ENCODE assay signal across 21 mouse cellular contexts in genomic region chr6:94043461-94043860, GRCm38 (mm10).
A peak's percentile ranks its signal among the peaks of the same experiment; 100 is the strongest.
DNase-seq lines count a peak whose midpoint lies in the region; ATAC-seq and TF ChIP-seq lines count a peak whose summit lies in the region.
"Had no signal": no experiment of that assay in that cellular context is flagged by ENCODE, and none has a peak within 500 bp of the region (broad histone marks: within the 10 kb centered on the region; RNA-seq: fewer than 3 reads in every experiment).

No protein-coding gene starts in this region.

- no peak for TF ChIP-seq CTCF in kidney, adult 2 months (conservative IDR thresholded peaks at IDR 0.05; ENCODE audit: insufficient read depth, insufficient read length, low read depth, low read length)

- no peak for ATAC-seq in kidney, embryonic 14.5 days (ENCODE audit: low FRiP score, low TSS enrichment)
- ATAC-seq: CD4-positive, CD25-positive, alpha-beta regulatory T cell, adult 4 months; forebrain, postnatal 0 days; hindbrain, embryonic 16.5 days; inflammation-experienced regulatory T-cells, adult 6 months had no signal

- TF ChIP-seq POLR2A in kidney, adult 2 months (IDR thresholded peaks at IDR 0.05; ENCODE audit: low read depth, low read length), result no peak

- H3K4me1 ChIP-seq in kidney, adult 2 months (ENCODE audit: control insufficient read depth, insufficient read depth, low read length), result no peaks in the 10 kb centered on the region
- 0 out of 2 replicates have a peak, but pooled peaks cover 4% of the 10 kb centered on the region for H3K4me1 ChIP-seq in kidney, embryonic 14.5 days (ENCODE audit: control insufficient read depth, insufficient read depth, low read length)
- H3K4me1 ChIP-seq in embryonic facial prominence, embryonic 10.5 days, result peaks cover 21% of the 10 kb centered on the region

- no peaks in the 10 kb centered on the region for H3K36me3 ChIP-seq in kidney, adult 2 months (ENCODE audit: control insufficient read depth, insufficient read depth, low read length)
- no peaks in the 10 kb centered on the region for H3K36me3 ChIP-seq in kidney, embryonic 14.5 days (ENCODE audit: control insufficient read depth, insufficient read depth, low read length)
- H3K36me3 ChIP-seq in embryonic facial prominence, embryonic 10.5 days (replicated peaks), result peaks cover 5% of the 10 kb centered on the region

- no peak overlapping the region for H3K4me2 ChIP-seq in kidney, embryonic 14.5 days (replicated peaks; ENCODE audit: low read depth, low read length)
- H3K4me2 ChIP-seq: heart, embryonic 13.5 days had no signal

- 55% methylated on average over 7 of the region's 7 CpGs for WGBS in kidney, adult 2 months
- WGBS in kidney, embryonic 14.5 days, result 56% methylated on average over 7 of the region's 7 CpGs
- WGBS in embryonic facial prominence, embryonic 10.5 days, result 52% methylated on average over 7 of the region's 7 CpGs

- H3K9me3 ChIP-seq in kidney, embryonic 14.5 days (ENCODE audit: control insufficient read depth, low read length), result peaks cover 4% of the 10 kb centered on the region; the same call in 1 of the 2 replicates
- 0 out of 2 replicates have a peak, but pooled peaks cover 2% of the 10 kb centered on the region for H3K9me3 ChIP-seq in embryonic facial prominence, embryonic 10.5 days
- H3K9me3 ChIP-seq: heart, embryonic 13.5 days had no signal

- no peaks in the 10 kb centered on the region for H3K27me3 ChIP-seq in kidney, adult 2 months (replicated peaks; ENCODE audit: control insufficient read depth, insufficient read depth, low read length)
- no peaks in the 10 kb centered on the region for H3K27me3 ChIP-seq in kidney, embryonic 14.5 days (ENCODE audit: control insufficient read depth, insufficient read depth, low read length)
- no peaks in the 10 kb centered on the region for H3K27me3 ChIP-seq in embryonic facial prominence, embryonic 10.5 days (replicated peaks; ENCODE audit: low read depth, poor library complexity, severe bottlenecking)
- H3K27me3 ChIP-seq: heart, embryonic 13.5 days had no signal

- no peak overlapping the region for H3K27ac ChIP-seq in kidney, adult 2 months (ENCODE audit: insufficient read depth, low read depth, low read length)
- no peak overlapping the region for H3K27ac ChIP-seq in kidney, embryonic 14.5 days (ENCODE audit: low read depth, low read length)
- peak overlapping the region; percentile 30; the same call in 1 of the 2 replicates for H3K27ac ChIP-seq in embryonic facial prominence, embryonic 10.5 days (replicated peaks)
- H3K27ac ChIP-seq: heart, embryonic 13.5 days had no signal

- H3K9ac ChIP-seq in kidney, embryonic 14.5 days (ENCODE audit: low read depth, low read length), result no peak overlapping the region
- H3K9ac ChIP-seq: forebrain, postnatal 0 days; heart, embryonic 13.5 days had no signal

- peak; percentile 13 for DNase-seq in embryo, embryonic 11 days
- DNase-seq in embryo, embryonic 10.5 days (ENCODE audit: low spot score), result no peak
- peak; percentile 11 for DNase-seq in kidney, adult 2 months
- no peak for DNase-seq in embryonic facial prominence, embryonic 10.5 days (ENCODE audit: low spot score)
- DNase-seq in left cerebral cortex, adult 18-20 months (ENCODE audit: low spot score in 2 of 2), result no peak
- DNase-seq in urinary bladder, adult 18-20 months (ENCODE audit: low spot score in 2 of 2), result no peak
- DNase-seq: adrenal gland, adult 2 months; adrenal gland, postnatal 25 days; B cell, adult 2 months; cerebellum, adult 11 months; cerebellum, adult 8-10 months; cerebellum, postnatal 14 days; forebrain, postnatal 0 days; gastrocnemius, postnatal 14 days; heart, postnatal 36 days; kidney, adult 18-20 months had no signal

- no peak overlapping the region for H3K4me3 ChIP-seq in kidney, adult 2 months (ENCODE audit: insufficient read depth, low read depth, low read length)
- H3K4me3 ChIP-seq in kidney, embryonic 14.5 days (ENCODE audit: low read length), result no peak overlapping the region
- H3K4me3 ChIP-seq in embryonic facial prominence, embryonic 10.5 days, result no peak overlapping the region
- H3K4me3 ChIP-seq: heart, embryonic 13.5 days had no signal

Comparison
In these comparisons a context has a peak if more than half of its experiments do, and no peak if none do; other contexts are left out.
1. DNase-seq: peak in embryo, embryonic 11 days (single experiment) and kidney, adult 2 months (single experiment); none in embryo, embryonic 10.5 days (single experiment), embryonic facial prominence, embryonic 10.5 days (single experiment), left cerebral cortex, adult 18-20 months (0 of 2) and urinary bladder, adult 18-20 months (0 of 2).